Mouse (Mus musculus) heart, embryonic 16.5 days (tissue): Measurements from ENCODE around the gene Camk2n1. TPM values are rescaled to one million over a fixed set of nuclear protein-coding genes. Genes with fewer than 3 reads are reported as not detected.
A peak's percentile ranks its signal among the peaks of the same experiment; 100 is the strongest.

Experiments used
- ATAC-seq: fragments of 200-750 bp; cut with Nextera tagmentation; replicated peaks from 2 replicates; pipeline ENCODE4 v1.8.0; 2017; ENCODE audit warnings: moderate number of reproducible peaks; ENCODE audit not compliant: insufficient read depth, low FRiP score; ENCODE audit errors: extremely low read depth
- H3K27ac ChIP-seq: fragments of 300-500 bp; sonication (generic); 2 replicates; pipeline ENCODE4 v1.5.1; 2014; ENCODE audit warnings: mild to moderate bottlenecking, low read length, control low read depth, moderate library complexity
- H3K27me3 ChIP-seq: fragments of 300-500 bp; sonication (generic); 2 replicates; pipeline ENCODE4 v1.6.1; 2014; ENCODE audit warnings: low read length, mixed read lengths; ENCODE audit not compliant: control insufficient read depth, insufficient read depth
- H3K36me3 ChIP-seq: fragments of 300-500 bp; sonication (generic); 2 replicates; pipeline ENCODE4 v1.6.1; 2014; ENCODE audit not compliant: control insufficient read depth, insufficient read depth
- H3K4me1 ChIP-seq: fragments of 300-500 bp; sonication (generic); 2 replicates; pipeline ENCODE4 v1.6.1; 2014; ENCODE audit warnings: low read length, mixed read lengths; ENCODE audit not compliant: control insufficient read depth, insufficient read depth
- H3K4me2 ChIP-seq: fragments of 300-500 bp; sonication (generic); 2 replicates; pipeline ENCODE4 v1.6.1; 2014; ENCODE audit warnings: low read depth, mild to moderate bottlenecking, control low read depth, low read length
- H3K4me3 ChIP-seq: fragments of 300-500 bp; sonication (generic); 2 replicates; pipeline ENCODE4 v1.5.1; 2014; ENCODE audit warnings: mild to moderate bottlenecking, control low read depth, low read length
- H3K9ac ChIP-seq: fragments of 300-500 bp; sonication (generic); 2 replicates; pipeline ENCODE4 v1.6.1; 2014; ENCODE audit warnings: low read length, control low read depth
- H3K9me3 ChIP-seq: fragments of 300-500 bp; sonication (generic); replicated peaks from 2 replicates; pipeline ENCODE4 v1.6.1; 2016; ENCODE audit warnings: low read length; ENCODE audit not compliant: control insufficient read depth
- WGBS: fragments of 180-500 bp; shearing (Covaris S2); extraction: QIAGEN DNeasy Blood & Tissue Kit; methylation state at CpG from one replicate; pipeline ENCODE4 v1.1.7; 2014; 5-methylcytosine and 5-hydroxymethylcytosine counted together
- polyA plus RNA-seq: library from polyadenylated mRNA; unstranded; fragments of >200 nt; fragmentation: Nextera tagmentation; extraction: Ambion mirVana; gene quantifications from 2 replicates; pipeline ENCODE4 v1.2.1, GENCODE M21; 2015

Camk2n1 gene
- polyA plus RNA-seq, 1 experiment from 2014 or later, result 0.97 TPM

DNA sequence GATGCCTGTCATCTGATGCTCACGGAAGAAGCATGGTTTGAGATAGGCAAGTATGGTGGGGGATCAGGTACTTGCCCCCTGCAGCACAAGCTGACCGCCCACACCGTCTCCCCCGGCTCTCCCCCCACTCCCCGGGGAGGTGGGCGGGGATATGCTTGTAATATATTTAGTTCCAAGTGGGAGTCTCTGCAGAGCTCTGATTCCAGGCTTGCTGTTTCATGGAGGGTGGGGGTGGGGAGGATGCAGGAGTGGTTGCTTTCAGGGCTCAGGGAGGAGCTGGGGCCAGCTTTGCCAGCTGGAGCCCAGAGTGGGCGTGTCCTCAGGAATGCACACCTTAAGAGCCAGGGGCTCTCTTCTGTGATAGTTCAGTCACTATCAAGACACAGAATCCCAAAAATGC lies 15.0 kb downstream of the Camk2n1 start:
- H3K9me3 ChIP-seq, result no peaks in the 10 kb centered on the region
- ATAC-seq, result peak; percentile 30; the same call in 1 of the 2 replicates
- H3K27me3 ChIP-seq, result peaks cover 25% of the 10 kb centered on the region
- no peak overlapping the region for H3K4me3 ChIP-seq
- no peaks in the 10 kb centered on the region for H3K36me3 ChIP-seq
- peaks cover 14% of the 10 kb centered on the region for H3K4me1 ChIP-seq
- H3K4me2 ChIP-seq, result peak overlapping the region; percentile 38
- no peak overlapping the region for H3K9ac ChIP-seq
- no peak overlapping the region for H3K27ac ChIP-seq
- WGBS, result 4% methylated on average over 7 of the region's 7 CpGs

DNA sequence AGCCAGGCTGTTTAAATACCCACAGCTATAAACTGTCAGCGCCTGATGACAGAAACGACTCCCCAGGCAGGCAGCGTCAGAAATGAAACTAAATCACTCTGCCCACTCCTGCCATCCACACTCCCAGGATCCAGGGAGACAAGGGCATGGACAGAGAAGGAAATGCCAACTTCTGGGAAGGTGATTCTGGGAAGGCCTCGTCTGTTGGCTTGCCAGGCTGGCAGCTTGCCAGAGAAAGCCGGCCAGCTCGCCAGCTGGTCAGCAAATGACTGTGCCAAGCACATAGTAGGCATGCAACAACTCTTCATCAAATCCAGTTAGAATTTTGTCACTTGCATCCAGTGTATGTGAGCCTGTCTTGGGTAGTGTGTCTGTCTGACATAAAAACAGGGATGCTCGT lies 17.1 kb downstream of the Camk2n1 start:
- no peak for ATAC-seq
- Histone ChIP-seq H3K9ac (no peak overlapping the region), H3K4me1 (peaks cover 7% of the 10 kb centered on the region), H3K27me3 (peaks cover 18% of the 10 kb centered on the region), H3K9me3 (no peaks in the 10 kb centered on the region), H3K36me3 (no peaks in the 10 kb centered on the region), H3K4me3 (no peak overlapping the region), H3K27ac (no peak overlapping the region), H3K4me2 (no peak overlapping the region)
- WGBS, result 47% methylated on average over 7 of the region's 7 CpGs

DNA sequence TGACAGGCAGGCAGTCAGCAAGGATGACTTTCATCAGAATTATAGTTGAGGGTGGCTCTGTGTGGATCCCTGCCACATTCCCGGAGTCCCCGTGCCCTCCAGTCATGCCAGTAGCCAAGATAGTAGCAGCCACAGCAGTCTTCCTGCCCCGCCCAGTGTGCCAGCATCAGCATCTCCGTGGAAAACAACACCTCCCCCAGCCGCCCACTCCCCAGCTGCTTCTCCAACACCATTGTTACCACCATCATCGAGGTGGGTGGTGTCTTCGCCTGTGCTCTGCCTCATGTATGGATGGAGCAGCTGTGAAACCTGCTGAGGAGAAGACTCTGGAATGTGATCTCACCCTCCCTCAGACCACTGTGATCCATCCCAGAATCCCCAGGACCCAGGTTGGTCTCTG lies 25.5 kb downstream of the Camk2n1 start:
- Histone ChIP-seq H3K27me3 (peaks cover 15% of the 10 kb centered on the region), H3K4me2 (no peak overlapping the region), H3K4me3 (no peak overlapping the region), H3K27ac (no peak overlapping the region), H3K9ac (no peak overlapping the region), H3K4me1 (no peaks in the 10 kb centered on the region), H3K9me3 (no peaks in the 10 kb centered on the region), H3K36me3 (no peaks in the 10 kb centered on the region)
- 66% methylated on average over 7 of the region's 7 CpGs for WGBS
- no peak for ATAC-seq

DNA sequence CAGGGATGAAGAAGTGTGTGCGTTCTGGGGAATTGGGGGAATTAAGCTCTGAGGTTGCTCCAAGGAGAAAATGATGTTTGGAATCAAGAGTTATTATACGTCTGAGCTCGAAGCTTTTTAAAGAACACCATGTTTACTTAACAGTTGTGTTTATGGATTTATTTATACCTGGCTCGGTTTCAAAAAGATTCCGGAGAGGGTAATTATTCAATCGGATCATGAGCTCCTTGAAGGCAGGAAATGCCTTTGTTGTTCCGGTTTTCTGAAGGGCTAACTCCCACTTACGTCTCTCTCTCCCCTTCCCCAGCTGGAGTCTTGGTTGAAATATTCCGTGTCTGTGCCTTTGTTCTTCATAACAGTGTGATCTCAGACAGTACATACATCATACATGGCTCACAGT lies 26.8 kb downstream of the Camk2n1 start:
- no peak for ATAC-seq
- no peaks in the 10 kb centered on the region for H3K4me1 ChIP-seq
- H3K36me3 ChIP-seq, result no peaks in the 10 kb centered on the region
- H3K27ac ChIP-seq, result no peak overlapping the region
- peaks cover 8% of the 10 kb centered on the region for H3K27me3 ChIP-seq
- WGBS, result 47% methylated on average over 9 of the region's 9 CpGs
- H3K9ac ChIP-seq, result no peak overlapping the region
- no peak overlapping the region for H3K4me3 ChIP-seq
- no peaks in the 10 kb centered on the region for H3K9me3 ChIP-seq
- no peak overlapping the region for H3K4me2 ChIP-seq

DNA sequence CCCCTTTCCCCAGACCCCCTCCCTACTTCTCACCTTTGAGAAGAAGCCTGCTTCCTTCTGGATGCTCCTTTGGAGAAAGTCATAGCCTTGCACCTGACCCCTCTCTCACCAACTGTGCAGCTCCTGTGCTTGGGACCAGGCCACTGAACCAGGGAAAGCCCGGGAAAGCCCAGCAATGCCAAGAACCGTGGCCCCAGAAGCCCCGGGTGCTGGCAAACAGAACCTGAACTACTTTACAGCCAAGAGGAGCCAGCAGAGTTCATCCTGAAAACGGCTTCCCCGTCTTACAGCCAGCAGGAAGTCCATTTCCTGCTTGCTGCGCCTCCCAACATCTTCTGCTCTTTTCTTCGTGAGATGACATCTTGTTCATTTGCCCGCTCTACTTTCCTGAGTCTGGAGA lies 28.6 kb downstream of the Camk2n1 start:
- H3K9me3 ChIP-seq, result no peaks in the 10 kb centered on the region
- no peak overlapping the region for H3K9ac ChIP-seq
- no peak overlapping the region for H3K27ac ChIP-seq
- no peak overlapping the region for H3K4me2 ChIP-seq
- H3K4me1 ChIP-seq, result no peaks in the 10 kb centered on the region
- no peaks in the 10 kb centered on the region for H3K36me3 ChIP-seq
- H3K4me3 ChIP-seq, result no peak overlapping the region
- WGBS, result 50% methylated on average over 8 of the region's 8 CpGs
- ATAC-seq, result no peak
- H3K27me3 ChIP-seq, result no peaks in the 10 kb centered on the region

DNA sequence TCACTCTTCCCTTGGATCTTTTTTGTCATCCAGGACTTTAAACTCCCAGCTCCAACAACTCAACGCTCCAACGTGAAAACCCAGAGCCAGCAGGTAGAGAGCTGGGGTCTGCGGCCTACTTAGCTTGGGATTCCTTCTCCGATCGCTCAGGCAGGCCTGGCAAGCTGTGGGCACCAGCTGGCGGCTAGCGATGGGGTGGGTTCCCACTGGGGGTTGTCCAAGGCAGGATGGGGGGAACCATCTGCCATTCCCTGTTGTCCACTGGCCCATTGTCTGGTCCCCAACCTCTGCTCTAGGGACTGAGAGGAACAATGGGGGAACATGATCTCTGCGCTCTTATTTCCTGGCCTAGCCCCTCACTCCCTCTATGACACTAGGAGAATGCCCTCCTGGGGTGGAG lies 34.1 kb downstream of the Camk2n1 start:
- peaks cover 3% of the 10 kb centered on the region for H3K27me3 ChIP-seq
- ATAC-seq, result no peak
- H3K4me3 ChIP-seq, result no peak overlapping the region
- no peak overlapping the region for H3K27ac ChIP-seq
- WGBS, result 66% methylated on average over 8 of the region's 8 CpGs
- no peak overlapping the region for H3K9ac ChIP-seq
- no peaks in the 10 kb centered on the region for H3K9me3 ChIP-seq
- H3K36me3 ChIP-seq, result no peaks in the 10 kb centered on the region
- H3K4me2 ChIP-seq, result no peak overlapping the region
- no peaks in the 10 kb centered on the region for H3K4me1 ChIP-seq

DNA sequence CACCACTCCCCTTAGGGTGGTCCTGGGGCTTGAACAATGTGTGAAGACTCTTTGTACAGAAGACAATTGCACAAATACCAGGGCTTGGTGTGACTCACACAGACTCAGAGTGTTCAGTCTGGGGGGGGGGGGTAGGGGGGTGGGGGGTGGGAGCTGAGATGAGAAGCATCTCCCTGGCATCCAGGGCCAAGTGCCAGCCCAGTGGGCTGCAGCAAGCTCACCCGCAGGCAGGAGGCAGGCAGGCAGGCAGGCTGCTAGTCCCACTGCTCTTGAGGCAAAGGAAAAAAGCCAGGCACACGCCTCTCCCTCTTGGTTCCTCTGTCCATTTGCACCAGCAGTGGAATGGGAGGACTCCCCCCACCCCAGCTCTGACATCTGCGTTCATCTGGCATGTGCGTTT lies 37.0 kb downstream of the Camk2n1 start:
- Histone ChIP-seq H3K27ac (no peak overlapping the region), H3K4me2 (no peak overlapping the region), H3K9me3 (no peaks in the 10 kb centered on the region), H3K36me3 (no peaks in the 10 kb centered on the region), H3K9ac (no peak overlapping the region), H3K4me3 (no peak overlapping the region), H3K27me3 (peaks cover 10% of the 10 kb centered on the region), H3K4me1 (peaks cover 3% of the 10 kb centered on the region)
- 89% methylated on average over 4 of the region's 4 CpGs for WGBS
- ATAC-seq, result no peak

DNA sequence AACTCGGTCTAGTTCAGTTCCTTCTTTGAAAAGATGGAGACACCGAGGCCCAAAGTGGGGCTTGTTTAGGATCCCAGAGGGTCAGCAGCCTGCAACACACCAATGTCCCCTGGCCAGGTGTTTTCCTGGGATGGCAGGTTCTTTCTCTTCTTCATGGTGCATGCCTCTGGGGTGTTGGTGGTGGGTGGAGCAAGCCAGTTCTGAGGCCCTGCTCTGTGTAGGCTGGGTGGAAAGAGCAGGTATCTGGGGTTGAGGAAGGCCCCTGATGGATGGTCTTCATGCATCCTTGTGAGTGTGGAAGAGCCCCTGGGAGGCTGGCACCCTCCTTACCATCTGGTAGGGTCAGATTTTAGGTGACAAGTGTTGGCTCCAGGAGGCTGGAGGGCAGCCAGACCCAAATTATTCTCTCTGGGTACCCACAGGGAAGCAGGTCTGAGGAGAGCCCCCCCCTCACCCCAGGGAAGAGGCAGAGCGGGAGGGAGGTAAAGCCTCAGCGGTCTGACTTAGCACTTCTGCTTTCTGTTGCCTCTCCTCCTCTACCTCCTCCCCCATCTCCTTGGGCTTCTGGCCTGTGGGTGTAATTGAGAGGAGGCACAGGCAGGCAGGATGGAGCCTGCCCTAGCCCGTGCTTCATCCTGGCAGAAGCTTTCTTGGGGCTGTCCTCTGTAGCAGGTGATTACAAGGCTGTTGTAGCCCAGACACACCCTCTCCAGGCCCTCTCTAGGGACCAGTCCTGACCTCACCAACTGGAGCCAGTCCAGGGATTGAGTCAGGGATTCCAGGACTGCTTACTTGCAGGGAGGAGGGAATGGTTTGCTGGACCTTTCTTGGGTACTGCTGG lies 39.3 kb downstream of the Camk2n1 start:
- Histone ChIP-seq H3K4me3 (no peak overlapping the region), H3K27me3 (peaks cover 19% of the 10 kb centered on the region), H3K9me3 (no peaks in the 10 kb centered on the region), H3K9ac (no peak overlapping the region), H3K27ac (no peak overlapping the region), H3K4me1 (peaks cover 3% of the 10 kb centered on the region), H3K36me3 (no peaks in the 10 kb centered on the region), H3K4me2 (no peak overlapping the region)
- ATAC-seq, result peak; percentile 58; the same call in 1 of the 2 replicates
- WGBS, result 27% methylated on average over 5 of the region's 5 CpGs

DNA sequence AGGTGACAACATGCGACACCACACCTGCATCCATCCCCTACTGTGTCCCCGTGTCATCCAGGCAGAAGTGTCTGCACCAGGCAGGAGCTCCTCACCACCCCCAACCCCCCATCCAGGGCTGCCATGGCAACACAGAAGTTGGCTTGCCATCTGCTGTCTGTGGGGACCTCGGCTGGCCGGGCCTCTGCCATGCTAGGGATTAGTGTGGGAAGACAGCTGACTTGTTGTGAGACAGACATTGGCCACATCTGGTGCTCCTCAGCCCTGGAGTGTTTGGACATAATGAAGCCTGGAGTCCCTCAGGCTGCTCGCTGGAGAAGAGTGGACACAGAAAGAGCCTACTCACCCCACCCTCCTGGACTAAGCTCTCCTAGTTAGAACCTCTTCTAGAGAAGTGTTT lies 40.8 kb downstream of the Camk2n1 start:
- Histone ChIP-seq H3K27ac (no peak overlapping the region), H3K36me3 (no peaks in the 10 kb centered on the region), H3K9me3 (no peaks in the 10 kb centered on the region), H3K4me1 (peaks cover 3% of the 10 kb centered on the region), H3K4me2 (no peak overlapping the region), H3K4me3 (no peak overlapping the region), H3K9ac (no peak overlapping the region), H3K27me3 (peaks cover 19% of the 10 kb centered on the region)
- 29% methylated on average over 5 of the region's 5 CpGs for WGBS
- ATAC-seq, result no peak
